Mouse (Mus musculus): ENCODE measurements around the gene Snrnp25. TPM values are rescaled to one million over a fixed set of nuclear protein-coding genes. Genes with fewer than 3 reads are reported as not detected.

Snrnp25 gene
- polyA plus RNA-seq, 1 experiment from 2014 or later = 61.1 TPM

DNA sequence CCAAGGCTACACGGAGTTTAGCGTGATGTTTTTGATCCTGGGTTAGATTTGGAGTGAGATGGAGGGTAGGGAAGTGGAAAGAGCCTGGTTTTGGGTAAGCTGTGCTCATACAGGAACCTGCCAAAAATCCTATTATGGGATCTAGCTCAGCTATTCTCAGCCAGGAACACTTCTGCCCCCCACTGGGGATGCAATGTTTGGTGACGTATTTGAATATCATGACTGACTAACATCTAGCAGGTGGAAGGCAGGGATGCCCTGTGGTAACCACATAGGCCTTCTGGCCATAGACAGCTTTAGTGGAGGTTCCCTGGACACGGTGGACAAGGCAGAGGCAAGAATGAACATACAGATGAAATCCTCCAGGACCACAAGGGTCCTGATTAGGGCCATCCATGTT, 25.0 kb downstream of the Snrnp25 start:
- Histone ChIP-seq H3K9ac (replicated peaks; ENCODE audit: low read length) (no peak overlapping the region), H3K27ac (ENCODE audit: low read length) (no peak overlapping the region), H3K36me3 (ENCODE audit: insufficient read depth, low read length) (peaks cover 50% of the 10 kb centered on the region), H3K9me3 (ENCODE audit: low read length) (no peaks in the 10 kb centered on the region), H3K4me2 (replicated peaks; ENCODE audit: low read depth, low read length) (no peak overlapping the region), H3K4me3 (ENCODE audit: low read length) (no peak overlapping the region), H3K27me3 (ENCODE audit: insufficient read depth, low read length) (no peaks in the 10 kb centered on the region), H3K4me1 (ENCODE audit: insufficient read depth, low read length) (peaks cover 26% of the 10 kb centered on the region)
- 91% methylated on average over 4 of the region's 4 CpGs for whole genome bisulfite sequencing
- no peak for ATAC-seq (ENCODE audit: low FRiP score, low TSS enrichment)

DNA sequence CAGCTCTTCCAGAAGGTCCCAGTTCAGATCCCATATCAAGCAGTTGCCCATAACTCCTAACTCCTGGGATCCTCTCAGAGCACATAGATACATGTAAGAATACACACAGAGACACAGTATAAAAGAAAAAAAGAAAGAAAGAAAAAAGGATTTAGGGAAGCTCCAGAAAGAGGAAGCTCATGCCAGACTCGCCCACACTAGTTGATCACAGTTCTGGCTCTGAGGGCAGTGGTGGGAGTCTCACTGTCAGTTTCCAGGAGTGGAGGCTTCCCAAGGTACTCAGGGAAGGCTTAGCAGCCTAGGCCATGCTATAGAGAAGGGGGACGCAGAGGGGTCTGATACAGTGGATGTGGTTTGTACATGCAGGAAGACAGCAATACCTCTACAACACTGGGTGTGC, 25.9 kb downstream of the Snrnp25 start:
- WGBS = 93% methylated on average over 2 of the region's 2 CpGs

GRCm38 (mm10) chr11:32232848-32233247, 27.6 kb downstream of the Snrnp25 start:
- H3K27ac ChIP-seq (ENCODE audit: low read length) = no peak overlapping the region
- no peaks in the 10 kb centered on the region for H3K27me3 ChIP-seq (ENCODE audit: insufficient read depth, low read length)
- WGBS = 71% methylated on average over 10 of the region's 10 CpGs
- H3K9ac ChIP-seq (replicated peaks; ENCODE audit: low read length) = no peak overlapping the region
- H3K9me3 ChIP-seq (ENCODE audit: low read length) = no peaks in the 10 kb centered on the region
- H3K4me1 ChIP-seq (ENCODE audit: insufficient read depth, low read length) = peaks cover 16% of the 10 kb centered on the region
- peak; percentile 52 for ATAC-seq (ENCODE audit: low FRiP score, low TSS enrichment)
- no peak overlapping the region for H3K4me2 ChIP-seq (replicated peaks; ENCODE audit: low read depth, low read length)
- peaks cover 50% of the 10 kb centered on the region for H3K36me3 ChIP-seq (ENCODE audit: insufficient read depth, low read length)
- no peak overlapping the region for H3K4me3 ChIP-seq (ENCODE audit: low read length)

More for the DNA sequence above, 25.9 kb downstream of the Snrnp25 start:
- no peak overlapping the region for H3K4me2 ChIP-seq (replicated peaks; ENCODE audit: low read depth, low read length)
- no peak for ATAC-seq (ENCODE audit: low FRiP score, low TSS enrichment)
- no peak overlapping the region for H3K27ac ChIP-seq (ENCODE audit: low read length)
- no peaks in the 10 kb centered on the region for H3K9me3 ChIP-seq (ENCODE audit: low read length)
- peaks cover 23% of the 10 kb centered on the region for H3K4me1 ChIP-seq (ENCODE audit: insufficient read depth, low read length)
- no peaks in the 10 kb centered on the region for H3K27me3 ChIP-seq (ENCODE audit: insufficient read depth, low read length)
- no peak overlapping the region for H3K4me3 ChIP-seq (ENCODE audit: low read length)
- H3K36me3 ChIP-seq (ENCODE audit: insufficient read depth, low read length) = peaks cover 50% of the 10 kb centered on the region
- no peak overlapping the region for H3K9ac ChIP-seq (replicated peaks; ENCODE audit: low read length)

GRCm38 (mm10) chr11:32233895-32234294, 28.7 kb downstream of the Snrnp25 start:
- 97% methylated on average over 3 of the region's 3 CpGs for WGBS
- H3K27ac ChIP-seq (ENCODE audit: low read length) = no peak overlapping the region
- H3K4me3 ChIP-seq (ENCODE audit: low read length) = no peak overlapping the region
- H3K27me3 ChIP-seq (ENCODE audit: insufficient read depth, low read length) = no peaks in the 10 kb centered on the region
- no peak overlapping the region for H3K9ac ChIP-seq (replicated peaks; ENCODE audit: low read length)
- peaks cover 13% of the 10 kb centered on the region for H3K4me1 ChIP-seq (ENCODE audit: insufficient read depth, low read length)
- H3K9me3 ChIP-seq (ENCODE audit: low read length) = no peaks in the 10 kb centered on the region
- H3K36me3 ChIP-seq (ENCODE audit: insufficient read depth, low read length) = peaks cover 44% of the 10 kb centered on the region
- no peak for ATAC-seq (ENCODE audit: low FRiP score, low TSS enrichment)
- no peak overlapping the region for H3K4me2 ChIP-seq (replicated peaks; ENCODE audit: low read depth, low read length)

DNA sequence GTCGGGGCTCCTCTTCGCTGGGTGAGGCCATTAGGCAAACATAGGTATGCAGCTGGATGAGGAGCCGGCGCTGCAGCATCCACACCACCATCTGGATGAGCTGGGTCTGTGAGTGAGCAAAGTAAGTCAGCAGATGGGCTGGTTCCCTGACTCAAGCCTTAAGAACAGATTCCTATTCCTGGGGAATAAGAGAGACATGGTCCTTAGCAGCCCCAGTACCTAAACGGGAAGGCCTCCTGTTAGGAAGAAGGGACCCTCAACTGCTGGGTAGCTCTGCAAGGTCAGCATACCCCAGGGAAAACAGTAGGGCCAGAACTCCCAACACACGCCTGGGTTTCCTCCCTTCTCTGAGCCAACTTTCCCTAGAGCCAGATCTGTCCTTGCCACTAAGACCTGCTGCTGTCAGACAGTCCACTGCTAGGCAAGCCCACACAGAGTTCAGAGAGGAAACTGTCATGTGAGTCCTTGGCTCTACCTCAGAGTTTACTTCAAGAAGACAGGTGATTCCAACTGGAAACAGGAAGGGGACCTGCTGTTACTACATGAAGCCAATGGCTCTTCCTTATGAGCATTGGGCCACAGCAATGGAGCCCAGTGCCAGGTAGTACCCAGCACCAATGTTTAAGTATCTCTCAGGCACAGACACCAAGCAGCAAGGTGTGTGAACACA, 29.7 kb downstream of the Snrnp25 start:
- Histone ChIP-seq H3K36me3 (ENCODE audit: insufficient read depth, low read length) (peaks cover 44% of the 10 kb centered on the region), H3K4me1 (ENCODE audit: insufficient read depth, low read length) (peaks cover 13% of the 10 kb centered on the region), H3K4me2 (replicated peaks; ENCODE audit: low read depth, low read length) (no peak overlapping the region), H3K27me3 (ENCODE audit: insufficient read depth, low read length) (no peaks in the 10 kb centered on the region), H3K27ac (ENCODE audit: low read length) (peak overlapping the region; percentile 59; the same call in 1 of the 2 replicates), H3K9me3 (ENCODE audit: low read length) (no peaks in the 10 kb centered on the region), H3K4me3 (ENCODE audit: low read length) (no peak overlapping the region), H3K9ac (replicated peaks; ENCODE audit: low read length) (no peak overlapping the region)
- WGBS = 81% methylated on average over 6 of the region's 6 CpGs
- ATAC-seq (ENCODE audit: low FRiP score, low TSS enrichment) = no peak

GRCm38 (mm10) chr11:32235646-32236045, 30.4 kb downstream of the Snrnp25 start:
- Histone ChIP-seq H3K4me1 (ENCODE audit: insufficient read depth, low read length) (peaks cover 13% of the 10 kb centered on the region), H3K27me3 (ENCODE audit: insufficient read depth, low read length) (no peaks in the 10 kb centered on the region), H3K27ac (ENCODE audit: low read length) (peak overlapping the region; percentile 59), H3K4me3 (ENCODE audit: low read length) (no peak overlapping the region), H3K36me3 (ENCODE audit: insufficient read depth, low read length) (peaks cover 45% of the 10 kb centered on the region), H3K9me3 (ENCODE audit: low read length) (no peaks in the 10 kb centered on the region), H3K4me2 (replicated peaks; ENCODE audit: low read depth, low read length) (no peak overlapping the region), H3K9ac (replicated peaks; ENCODE audit: low read length) (no peak overlapping the region)
- ATAC-seq (ENCODE audit: low FRiP score, low TSS enrichment) = no peak
- 59% methylated on average over 3 of the region's 3 CpGs for WGBS

GRCm38 (mm10) chr11:32236132-32236531, 30.9 kb downstream of the Snrnp25 start:
- Histone ChIP-seq H3K9ac (replicated peaks; ENCODE audit: low read length) (no peak overlapping the region), H3K9me3 (ENCODE audit: low read length) (no peaks in the 10 kb centered on the region), H3K4me1 (ENCODE audit: insufficient read depth, low read length) (peaks cover 13% of the 10 kb centered on the region), H3K36me3 (ENCODE audit: insufficient read depth, low read length) (peaks cover 42% of the 10 kb centered on the region), H3K4me3 (ENCODE audit: low read length) (no peak overlapping the region), H3K27me3 (ENCODE audit: insufficient read depth, low read length) (no peaks in the 10 kb centered on the region), H3K27ac (ENCODE audit: low read length) (peak overlapping the region; percentile 29; the same call in 1 of the 2 replicates), H3K4me2 (replicated peaks; ENCODE audit: low read depth, low read length) (no peak overlapping the region)
- WGBS = 69% methylated on average over 2 of the region's 2 CpGs
- ATAC-seq (ENCODE audit: low FRiP score, low TSS enrichment) = no peak

DNA sequence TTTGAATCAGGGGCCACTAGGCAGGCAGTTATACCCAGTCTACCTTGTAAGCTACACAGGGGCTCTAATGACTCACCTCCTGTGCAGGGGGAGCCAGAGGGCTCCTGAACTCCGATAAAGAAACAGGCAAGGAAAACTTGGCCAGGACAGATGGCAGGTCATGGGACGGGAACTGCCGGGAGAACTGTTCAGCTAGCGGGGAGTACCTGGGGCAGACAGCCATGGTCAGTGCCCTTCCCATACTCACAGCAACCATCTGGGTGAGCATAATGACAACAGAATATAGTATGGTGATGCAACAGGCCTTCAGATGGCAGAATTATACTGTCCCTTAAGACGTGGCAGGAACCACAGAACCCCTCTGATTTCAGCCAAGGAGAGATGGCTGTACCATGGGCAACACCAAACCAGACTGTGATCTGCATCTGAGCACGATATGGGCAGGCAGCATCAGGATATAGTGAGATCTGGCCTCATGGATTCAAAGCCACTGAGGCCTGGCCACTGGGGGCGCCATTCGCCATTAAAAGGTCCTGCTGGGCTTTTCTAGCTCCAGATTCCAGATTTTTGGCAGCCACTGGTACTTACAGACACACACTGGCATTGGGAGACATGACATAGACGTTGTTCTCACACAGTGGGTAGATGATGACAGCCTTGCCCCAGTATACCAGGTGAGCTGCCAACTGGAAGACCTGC, 31.6 kb downstream of the Snrnp25 start:
- peaks cover 13% of the 10 kb centered on the region for H3K4me1 ChIP-seq (ENCODE audit: insufficient read depth, low read length)
- H3K27ac ChIP-seq (ENCODE audit: low read length) = no peak overlapping the region
- H3K9me3 ChIP-seq (ENCODE audit: low read length) = no peaks in the 10 kb centered on the region
- no peak overlapping the region for H3K4me3 ChIP-seq (ENCODE audit: low read length)
- no peak overlapping the region for H3K4me2 ChIP-seq (replicated peaks; ENCODE audit: low read depth, low read length)
- peaks cover 39% of the 10 kb centered on the region for H3K36me3 ChIP-seq (ENCODE audit: insufficient read depth, low read length)
- no peak overlapping the region for H3K9ac ChIP-seq (replicated peaks; ENCODE audit: low read length)
- no peak for ATAC-seq (ENCODE audit: low FRiP score, low TSS enrichment)
- 57% methylated on average over 9 of the region's 9 CpGs for WGBS
- no peaks in the 10 kb centered on the region for H3K27me3 ChIP-seq (ENCODE audit: insufficient read depth, low read length)

- Histone ChIP-seq H3K36me3 (ENCODE audit: insufficient read depth, low read length) (peaks cover 37% of the 10 kb centered on the region), H3K4me2 (replicated peaks; ENCODE audit: low read depth, low read length) (no peak overlapping the region), H3K4me3 (ENCODE audit: low read length) (no peak overlapping the region), H3K9me3 (ENCODE audit: low read length) (no peaks in the 10 kb centered on the region), H3K9ac (replicated peaks; ENCODE audit: low read length) (no peak overlapping the region), H3K4me1 (ENCODE audit: insufficient read depth, low read length) (peaks cover 13% of the 10 kb centered on the region), H3K27ac (ENCODE audit: low read length) (no peak overlapping the region), H3K27me3 (ENCODE audit: insufficient read depth, low read length) (no peaks in the 10 kb centered on the region)
- 92% methylated on average over 3 of the region's 3 CpGs for WGBS
- no peak for ATAC-seq (ENCODE audit: low FRiP score, low TSS enrichment)
Measured at GRCm38 (mm10) chr11:32237411-32237795, 32.2 kb downstream of the Snrnp25 start.
